Mouse (Mus musculus) retina, adult 2 months (tissue): ENCODE results near the gene Dnm2.
A peak's percentile ranks its signal among the peaks of the same experiment; 100 is the strongest.
"Not testable (repeated sequence)": the region's sequence is repeated elsewhere in the genome, so short reads cannot be mapped to it uniquely, and the experiment has no call there.

Experiments
- DNase-seq: peaks from one replicate; pipeline ENCODE4 v3.0.0-alpha.2; 2012; ENCODE audit warnings: low read depth, low spot score

The Dnm2 gene

DNA sequence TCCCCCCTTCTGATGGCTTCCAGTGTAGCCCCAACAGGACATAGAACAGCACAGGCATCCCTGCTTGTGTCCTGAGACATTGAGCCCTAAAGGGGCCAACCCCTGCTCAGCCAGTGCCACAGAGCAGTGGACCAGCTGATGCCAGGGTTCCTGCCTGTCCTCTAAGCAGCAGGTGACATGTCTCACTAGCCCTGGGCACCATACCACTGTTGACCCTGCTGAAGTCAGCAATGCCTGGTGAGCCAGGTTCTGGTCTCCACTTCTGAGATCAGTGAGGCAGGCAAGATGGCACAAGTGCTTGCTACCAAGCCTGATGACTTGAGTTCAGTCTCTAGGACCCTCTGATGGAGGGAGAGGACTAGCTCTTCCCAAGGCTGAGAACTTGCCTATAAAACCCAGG, 81.1 kb downstream of the Dnm2 start:
- DNase-seq: no peak

DNA sequence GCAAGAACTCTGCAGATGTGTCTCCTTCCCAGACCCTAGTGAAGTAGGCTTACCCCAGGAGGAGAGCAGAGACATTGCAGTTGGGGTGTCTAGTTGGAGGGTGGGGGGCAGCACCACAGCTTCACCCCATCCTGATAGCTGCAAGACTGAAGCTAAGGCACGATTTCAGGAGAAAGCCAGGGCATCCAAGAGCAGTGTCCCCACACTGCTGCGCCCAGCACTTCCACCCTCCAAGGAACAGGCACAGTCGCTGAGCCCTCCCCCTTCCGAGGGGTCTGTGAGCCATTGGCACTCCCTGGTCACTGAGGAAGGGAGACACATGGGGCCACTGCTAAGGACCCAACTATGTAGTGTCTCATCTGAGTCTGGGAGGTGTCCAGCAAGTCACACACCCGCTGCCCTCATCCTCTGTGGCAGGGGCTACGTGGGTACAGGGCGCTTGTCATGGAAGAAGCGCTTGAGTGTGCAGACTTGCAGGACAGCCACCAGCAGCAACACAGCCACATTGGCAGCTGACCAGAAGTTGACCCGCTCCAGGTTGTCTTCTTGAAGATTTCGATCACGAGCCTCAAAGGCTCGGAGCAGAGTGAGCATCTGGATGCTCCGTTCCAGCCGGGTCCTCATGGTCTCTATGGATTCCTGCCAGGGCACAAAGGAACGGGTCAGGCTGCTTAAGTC, 83.2 kb downstream of the Dnm2 start:
- no peak for DNase-seq

DNA sequence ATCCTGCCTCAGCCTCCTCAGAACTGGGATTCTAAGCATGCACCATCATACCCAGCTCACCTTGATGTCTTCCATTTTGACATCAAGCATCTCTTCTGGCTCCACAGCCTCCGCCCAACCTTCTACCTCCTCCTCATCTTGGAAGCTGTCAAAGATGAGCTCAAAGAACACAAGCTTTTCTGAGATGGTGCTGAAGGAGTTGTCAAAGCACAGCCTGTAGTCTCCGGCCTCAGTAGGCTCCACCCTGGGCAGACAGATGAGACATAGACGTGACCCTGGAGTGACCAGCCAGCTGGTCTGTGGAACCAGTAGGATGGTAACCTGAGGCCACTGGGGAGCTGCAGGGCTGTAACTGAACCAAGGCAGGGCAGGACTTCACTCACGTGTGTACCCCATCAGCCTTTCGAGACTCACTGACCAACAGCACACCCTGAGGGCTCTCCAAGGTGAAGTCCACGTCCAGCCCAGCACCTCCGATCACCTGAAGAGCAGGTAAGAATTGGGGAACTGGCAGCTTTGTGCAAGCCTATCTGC, 84.2 kb downstream of the Dnm2 start:
- DNase-seq: no peak

DNA sequence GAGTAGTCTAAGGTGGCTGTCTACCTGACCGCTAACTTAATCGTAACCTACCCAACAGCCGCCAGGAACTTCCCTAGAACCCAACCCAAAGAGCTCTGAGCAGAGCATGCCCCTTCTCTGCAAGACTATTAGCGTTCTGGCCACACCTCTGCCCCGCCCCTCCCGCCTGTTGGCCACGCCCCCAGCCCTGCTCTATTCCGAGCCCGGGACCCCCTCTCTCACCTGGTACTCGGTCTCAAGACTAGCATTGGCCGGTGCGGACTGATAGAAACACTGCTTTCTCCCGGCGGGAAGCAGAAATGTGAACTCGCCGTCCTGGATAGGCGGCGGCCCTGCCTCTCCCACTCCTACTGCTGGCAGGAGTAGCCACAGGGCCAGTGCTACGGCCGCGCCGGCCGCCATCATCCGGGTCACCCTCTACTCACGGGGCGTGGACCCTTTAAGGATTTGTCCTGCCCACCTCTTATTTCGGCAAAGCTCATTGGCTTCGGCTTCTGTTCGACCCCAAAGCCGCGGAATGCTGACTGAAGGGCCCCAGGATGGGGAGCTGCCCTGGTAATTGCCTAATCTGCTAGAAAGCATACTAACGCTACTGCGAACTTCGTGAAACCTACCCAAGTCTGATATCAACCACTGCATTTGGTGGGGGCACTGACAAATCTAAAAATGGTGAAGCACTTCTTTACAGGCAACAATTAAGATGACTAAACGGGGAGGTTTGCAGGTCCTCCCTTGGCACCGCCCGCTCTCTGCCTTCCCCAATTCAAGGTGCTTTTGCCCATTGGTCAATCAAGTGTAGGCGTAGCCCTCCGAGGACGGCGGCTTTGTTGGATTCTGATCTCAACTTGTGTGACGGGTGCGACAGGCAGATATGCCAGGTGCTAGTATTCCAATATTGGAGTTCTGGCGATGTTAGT, 85.3 kb downstream of the Dnm2 start, which contains the start of gene Tmed1:
Gene Tmed1 (minus strand): TSS at position 481 of the 917 bp plus-strand sequence.
- DNase-seq: peak; percentile 92

DNA sequence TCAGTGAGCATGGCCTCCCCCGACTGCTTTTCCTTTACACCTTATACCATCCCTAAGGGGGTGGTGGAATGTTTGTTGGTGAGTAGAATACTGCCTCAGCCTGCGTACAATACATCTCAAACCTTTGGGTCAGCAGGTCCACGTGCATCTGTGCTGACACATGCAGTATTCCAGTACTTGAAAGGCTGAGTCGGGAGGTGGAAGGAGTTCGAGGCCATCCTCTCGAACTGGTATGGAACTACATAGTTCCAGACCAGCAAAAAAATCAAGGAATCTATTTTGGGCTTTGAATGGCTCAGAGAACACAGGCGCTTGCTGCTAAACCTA, 85.9 kb downstream of the Dnm2 start:
- no peak for DNase-seq

DNA sequence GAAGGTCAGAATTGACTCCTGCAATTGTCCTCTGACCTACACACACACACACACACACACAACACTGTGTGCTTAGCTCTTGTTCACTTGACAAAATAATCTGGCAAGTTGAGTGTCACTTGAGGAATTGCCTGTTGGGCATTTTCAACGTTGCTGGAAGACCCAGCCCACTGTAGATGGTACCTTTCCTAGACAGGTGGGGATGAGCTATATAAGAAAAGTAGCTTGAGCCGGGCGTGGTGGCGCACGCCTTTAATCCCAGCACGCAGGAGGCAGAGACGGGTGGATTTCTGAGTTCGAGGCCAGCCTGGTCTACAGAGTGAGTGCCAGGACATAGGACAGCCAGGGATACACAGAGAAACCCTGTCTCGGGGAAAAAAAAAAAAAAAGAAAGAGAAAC, 86.3 kb downstream of the Dnm2 start:
- no peak for DNase-seq

DNA sequence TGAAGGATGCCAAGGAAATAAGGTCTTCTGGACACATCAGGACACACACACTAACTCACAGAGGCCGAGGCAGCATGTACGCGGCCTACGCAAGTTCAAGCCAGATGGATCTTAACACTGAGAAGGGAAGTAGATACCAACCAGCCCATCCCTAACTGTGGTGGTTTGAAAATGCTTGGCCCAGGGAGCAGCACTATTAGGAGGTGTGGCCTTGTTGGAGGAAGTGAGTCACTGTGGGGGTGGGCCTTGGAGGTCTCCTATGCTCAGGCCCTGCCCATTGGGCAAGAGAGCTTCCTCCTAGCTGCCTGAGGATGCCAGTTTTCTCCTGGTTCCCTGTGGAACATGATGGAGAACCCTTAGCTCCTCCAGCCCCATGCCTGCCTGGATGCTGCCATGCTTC, 88.8 kb downstream of the Dnm2 start:
- DNase-seq: no peak

DNA sequence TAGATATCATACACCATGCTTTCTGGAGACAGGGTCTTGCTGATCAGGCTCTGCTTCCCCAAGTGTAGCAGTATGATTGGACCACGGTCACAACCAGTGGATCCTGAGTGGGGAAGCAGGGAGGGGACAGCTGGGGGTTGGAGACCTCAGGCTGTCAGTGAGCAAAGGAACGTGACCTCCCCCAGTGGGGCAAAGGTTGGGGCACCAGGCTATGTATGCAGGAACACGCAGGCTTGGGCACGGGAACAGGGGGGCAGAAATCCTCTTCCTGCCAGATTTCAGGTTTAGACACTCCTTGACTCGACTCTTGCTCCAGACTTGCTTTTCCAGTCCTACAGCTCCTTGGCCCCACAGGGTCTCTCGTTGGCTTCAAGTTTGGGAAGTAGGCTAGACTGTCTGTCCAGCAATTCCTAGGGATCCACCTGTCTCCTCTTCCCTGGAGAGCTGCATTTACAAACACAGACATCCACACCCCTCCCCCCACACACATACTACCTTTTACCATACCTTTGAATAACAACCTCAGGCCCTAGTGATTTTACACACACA, 93.3 kb downstream of the Dnm2 start:
- no peak for DNase-seq

DNA sequence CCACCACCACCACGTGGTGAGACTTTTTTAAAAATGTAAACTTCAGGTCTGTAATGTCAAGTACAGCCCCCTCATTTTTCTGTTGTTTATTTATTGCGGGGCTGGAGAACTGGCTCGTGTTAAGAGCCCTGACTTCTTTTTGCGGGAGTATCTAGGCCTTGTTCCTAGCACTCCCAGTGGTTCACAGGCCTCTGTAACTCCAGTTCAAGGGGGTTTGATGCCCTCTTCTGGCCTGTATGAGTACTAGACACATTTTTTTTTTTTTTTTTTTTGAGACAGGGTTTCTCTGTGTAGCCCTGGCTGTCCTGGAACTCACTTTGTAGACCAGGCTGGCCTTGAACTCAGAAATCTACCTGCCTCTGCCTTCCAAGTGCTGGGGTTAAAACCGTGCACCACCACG, 94.0 kb downstream of the Dnm2 start:
- not testable (repeated sequence) for DNase-seq

DNA sequence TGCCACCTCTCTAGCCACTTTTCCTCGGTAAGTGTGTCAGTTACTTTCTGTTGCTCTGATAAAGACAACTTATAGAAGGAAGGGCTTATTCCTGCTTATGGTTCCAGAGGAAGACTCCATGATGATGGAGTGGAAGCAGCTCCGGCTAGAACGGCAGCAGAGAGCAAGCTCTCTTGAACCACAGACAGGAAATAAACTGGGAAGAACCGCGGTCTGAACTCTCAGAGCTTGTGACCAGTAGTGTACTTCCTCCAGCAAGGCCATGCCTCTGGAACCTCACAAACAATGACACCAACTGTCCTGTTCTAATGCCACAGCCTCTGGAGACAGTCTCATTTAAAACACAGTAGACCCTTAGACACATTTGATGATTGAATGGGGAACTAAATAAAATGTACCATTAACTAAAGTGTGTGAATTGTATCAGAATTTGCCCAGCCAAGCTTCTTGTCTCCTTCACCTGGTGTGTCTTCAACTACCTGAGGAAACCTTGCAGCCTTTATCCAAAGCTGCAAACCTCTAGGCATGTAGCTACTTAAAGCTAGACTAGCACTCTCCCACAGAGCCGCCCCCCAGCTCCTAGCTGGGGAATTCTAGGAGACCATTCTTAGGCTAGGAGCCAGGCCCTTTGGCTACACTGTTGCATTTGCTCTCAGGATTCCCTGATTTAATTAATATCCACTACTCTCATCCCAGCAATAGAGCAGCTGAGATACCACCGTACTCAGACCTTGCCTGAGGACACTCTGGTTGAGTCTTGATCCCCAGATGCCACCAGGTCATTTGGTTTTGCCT, 100.6 kb downstream of the Dnm2 start:
- DNase-seq: no peak

DNA sequence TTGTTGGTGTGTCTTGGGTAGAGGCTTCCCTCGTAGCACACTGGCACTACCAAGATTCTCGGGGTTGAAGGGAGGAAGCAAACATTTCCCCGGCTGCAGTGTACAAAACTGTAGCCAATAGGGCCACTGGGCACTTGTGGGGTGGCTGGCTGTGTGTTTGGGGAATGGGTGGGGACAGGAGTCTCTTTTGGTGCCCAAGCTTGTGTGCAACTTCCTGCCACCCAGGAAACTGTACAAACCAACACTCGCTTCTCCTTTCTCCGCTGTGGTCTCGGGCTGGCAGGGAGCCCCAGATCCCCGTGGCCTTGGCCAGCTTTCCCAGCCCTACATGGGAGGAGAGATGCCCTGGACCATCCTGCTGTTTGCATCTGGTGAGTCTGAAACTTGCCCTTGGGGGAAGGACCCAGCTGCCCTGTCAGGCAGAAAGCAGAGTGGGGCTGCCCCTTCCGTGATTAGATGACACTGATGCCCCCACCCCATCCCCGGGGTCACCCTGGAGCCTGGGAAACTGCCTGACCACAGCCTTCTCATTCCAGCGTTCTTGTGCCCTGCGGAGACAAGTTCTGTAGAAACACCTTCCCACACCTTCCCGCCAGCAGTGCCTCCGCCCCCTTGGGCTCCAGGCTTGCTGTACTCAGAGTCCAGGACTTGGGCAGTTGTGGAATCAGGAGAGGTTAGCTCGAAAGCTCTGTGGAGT, 101.4 kb downstream of the Dnm2 start, which contains the start of gene AB124611:
Gene AB124611 (plus strand): TSS at position 240 of the 697 bp plus-strand sequence.
- DNase-seq: no peak

DNA sequence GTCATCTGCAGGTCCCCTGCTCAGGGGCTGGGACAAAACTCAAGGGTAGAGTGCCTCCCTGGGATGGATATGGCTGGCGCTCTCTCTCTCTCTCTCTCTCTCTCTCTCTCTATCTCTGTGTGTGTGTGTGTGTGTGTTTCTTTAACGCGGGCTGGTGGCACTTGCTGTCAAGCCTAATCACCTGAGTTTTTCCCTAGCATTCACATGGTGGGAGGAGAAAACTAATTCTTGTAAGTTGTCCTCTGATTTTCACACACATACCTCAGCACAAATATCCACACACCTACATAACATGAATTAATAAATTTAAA, 101.9 kb downstream of the Dnm2 start:
- DNase-seq: no peak

DNA sequence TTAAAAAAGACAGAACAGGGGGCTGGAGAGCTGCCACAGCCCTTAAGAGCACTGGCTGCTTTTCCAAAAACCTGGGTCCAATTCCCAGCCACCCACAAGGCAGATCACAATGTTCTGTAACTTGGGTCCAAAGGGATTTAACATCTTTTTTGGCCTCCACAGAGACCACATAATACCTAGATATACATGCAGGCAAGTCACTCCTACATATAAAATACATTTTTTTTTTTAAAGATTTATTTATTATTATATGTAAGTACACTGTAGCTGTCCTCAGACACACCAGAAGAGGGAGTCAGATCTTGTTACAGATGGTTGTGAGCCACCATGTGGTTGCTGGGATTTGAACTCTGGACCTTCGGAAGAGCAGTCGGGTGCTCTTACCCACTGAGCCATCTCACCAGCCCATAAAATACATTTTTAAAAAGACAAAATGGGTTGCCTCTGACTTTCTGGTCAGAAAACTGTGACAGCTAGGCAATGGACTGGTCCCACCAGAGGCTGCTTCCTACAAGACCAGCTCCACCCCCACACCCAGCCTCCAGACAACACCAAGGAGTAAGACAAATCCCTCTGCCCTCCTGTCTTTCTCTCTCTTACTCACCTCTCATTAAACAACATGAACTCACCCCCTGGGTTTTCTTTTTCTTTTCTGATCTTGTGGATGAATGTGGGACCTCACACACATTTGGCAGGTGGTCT, 102.5 kb downstream of the Dnm2 start:
- DNase-seq: no peak

DNA sequence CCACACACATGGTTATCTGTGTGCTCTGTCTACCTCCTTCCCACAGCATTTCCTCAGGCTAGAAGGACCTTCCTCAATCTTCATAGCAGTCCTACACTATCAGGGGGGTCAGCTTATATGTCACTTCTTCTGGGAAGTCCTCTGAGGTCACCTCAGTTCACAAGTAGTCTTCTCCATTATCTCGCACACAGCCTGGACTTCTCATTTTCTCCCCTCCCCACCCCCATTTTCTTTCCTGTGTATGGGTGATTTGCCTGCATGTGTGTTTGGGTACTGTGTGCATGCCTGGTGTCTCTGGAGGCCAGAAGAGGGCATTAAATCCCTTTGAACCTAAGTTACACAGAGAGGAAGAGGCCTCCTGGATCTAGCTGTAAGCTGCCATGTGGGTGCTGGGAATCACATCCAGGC, 103.2 kb downstream of the Dnm2 start:
- no peak for DNase-seq

DNA sequence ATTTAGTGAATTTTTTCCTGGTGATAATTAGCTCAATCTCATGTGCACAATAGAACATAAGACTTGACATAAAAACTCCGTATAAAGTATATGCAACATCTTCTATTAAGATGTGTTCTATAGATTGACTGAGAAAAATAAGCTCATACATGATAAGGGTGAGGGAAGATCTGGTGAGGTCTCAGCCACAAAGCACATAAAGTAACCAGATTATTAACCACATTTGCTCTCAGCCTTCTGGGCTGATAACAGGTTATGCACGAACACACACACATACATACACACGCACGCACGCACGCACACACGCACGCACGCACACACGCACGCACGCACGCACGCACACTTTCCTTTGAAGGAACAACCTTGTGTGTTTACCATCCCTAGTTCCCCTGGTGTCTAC, 111.8 kb downstream of the Dnm2 start:
- DNase-seq: no peak

DNA sequence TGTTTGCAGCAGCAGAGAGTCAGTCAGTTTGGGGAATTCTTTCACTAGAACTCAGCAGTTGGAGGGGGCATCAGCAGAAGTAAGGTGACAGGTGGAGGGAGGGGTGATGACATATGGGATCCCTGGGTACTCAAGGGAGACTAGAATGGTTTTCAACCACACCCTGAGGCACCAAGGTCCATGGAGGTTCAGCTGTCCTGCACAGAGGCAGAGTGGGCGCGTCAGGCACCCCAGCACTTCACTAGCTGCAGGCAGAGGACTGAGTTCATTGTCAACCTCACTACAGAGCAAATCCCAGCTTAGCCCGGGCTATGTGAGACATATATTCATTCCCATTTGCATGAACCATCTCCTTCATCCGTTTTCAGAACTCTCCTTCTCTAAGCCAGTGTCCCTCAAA, 112.3 kb downstream of the Dnm2 start:
- DNase-seq: no peak

DNA sequence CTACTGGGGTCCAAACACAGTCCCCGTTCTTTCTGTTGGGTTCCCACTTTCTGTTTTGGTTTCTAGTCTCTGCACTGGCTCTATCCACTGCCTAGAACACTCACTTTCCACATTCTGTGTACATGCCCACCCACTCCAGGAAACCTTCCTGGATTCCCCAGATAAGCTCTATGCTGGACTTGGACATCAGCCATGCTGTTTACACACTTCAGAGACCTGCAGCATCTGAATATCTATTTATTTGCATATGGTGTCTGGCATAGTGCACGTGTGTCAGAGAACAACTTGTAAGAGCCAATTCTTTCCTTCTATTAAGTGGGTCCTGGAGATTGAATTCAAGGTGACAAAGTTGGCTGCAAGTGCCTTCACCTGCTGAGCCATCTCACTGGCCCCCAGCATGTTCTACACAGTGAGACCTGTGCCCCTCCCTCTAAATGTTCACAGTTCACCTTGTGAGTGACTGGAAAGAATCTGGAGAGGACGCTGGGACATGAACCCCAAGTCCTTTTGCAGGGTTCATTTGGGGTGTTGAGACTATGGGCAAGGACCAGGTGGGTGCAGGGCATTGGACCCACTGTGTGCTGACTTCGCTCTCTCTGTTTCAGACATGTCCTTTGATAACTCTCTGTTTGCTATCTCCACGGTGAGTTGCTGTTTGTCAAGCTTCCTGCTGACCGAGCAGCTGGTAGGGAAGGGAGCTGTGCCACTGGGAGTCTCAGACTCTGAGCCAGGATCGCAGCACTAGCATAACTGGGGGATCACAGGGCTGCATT, 115.5 kb downstream of the Dnm2 start:
- DNase-seq: no peak

DNA sequence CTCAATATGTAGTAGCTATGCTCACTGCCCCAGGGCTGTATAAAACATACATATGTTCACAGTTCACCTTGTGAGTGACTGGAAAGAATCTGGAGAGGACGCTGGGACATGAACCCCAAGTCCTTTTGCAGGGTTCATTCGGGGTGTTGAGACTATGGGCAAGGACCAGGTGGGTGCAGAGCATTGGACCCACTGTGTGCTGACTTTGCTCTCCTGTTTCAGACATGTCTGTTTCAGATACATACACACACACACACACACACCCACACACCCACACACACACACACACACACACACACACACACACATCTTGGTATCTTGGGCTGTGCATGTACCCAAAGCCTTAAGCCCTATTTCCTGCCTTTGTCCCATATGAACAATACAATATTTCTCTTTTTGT, 117.3 kb downstream of the Dnm2 start:
- not testable (repeated sequence) for DNase-seq

DNA sequence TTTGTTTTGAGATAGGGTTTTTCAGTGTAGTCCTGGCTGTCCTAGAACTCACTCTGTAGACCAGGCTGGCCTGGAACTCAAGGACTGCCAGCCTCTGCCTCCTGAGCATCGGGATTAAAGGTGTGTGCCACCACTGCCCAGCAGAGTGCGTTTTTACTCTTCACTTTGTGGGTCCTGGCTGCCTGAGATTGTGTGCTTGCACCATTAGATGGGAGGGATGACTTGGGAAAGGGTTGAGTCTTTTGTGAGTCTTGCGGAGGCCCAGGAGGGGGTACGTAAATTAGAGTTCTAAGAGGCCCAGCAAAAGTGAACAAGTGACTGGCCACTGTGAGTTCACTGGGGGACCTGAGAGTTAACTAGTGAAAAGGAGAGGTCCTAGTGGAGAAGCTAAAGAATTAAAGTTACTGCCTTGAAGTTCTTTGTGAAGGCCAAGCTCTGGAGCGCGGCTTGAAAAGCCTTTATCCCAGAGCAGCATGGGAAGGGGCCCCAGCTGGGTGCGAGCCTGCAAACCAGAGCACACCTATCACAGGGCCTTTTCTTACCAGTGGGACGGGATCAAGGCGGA, 120.7 kb downstream of the Dnm2 start:
- DNase-seq: no peak
